Mouse (Mus musculus) urinary bladder, adult 18-20 months (tissue): ENCODE measurements at regions not wholly inside any gene's neighbourhood (a gene's known extent, or its start where the extent isn't known, plus 50 kb on each side); places are given as distances from the start of the nearest gene placed in this dataset.
"Not testable (repeated sequence)": the region's sequence is repeated elsewhere in the genome, so short reads cannot be mapped to it uniquely, and the experiment has no call there.

Experiments
- DNase-seq, 2 experiments: peaks; one replicate each; pipeline ENCODE4 v3.0.0; 2022; ENCODE audit warnings: low spot score in 2 of 2, mixed read lengths in 2 of 2

- no peak for DNase-seq
Observed at GRCm38 (mm10) chr4:131160135-131160534, 215.9 kb downstream of the Matn1 start.

- no peak for DNase-seq
Observed at GRCm38 (mm10) chr4:131161501-131161900, 217.3 kb downstream of the Matn1 start.

GRCm38 (mm10) chr4:131163782-131164315, 219.7 kb downstream of the Matn1 start:
- no peak for DNase-seq

DNA sequence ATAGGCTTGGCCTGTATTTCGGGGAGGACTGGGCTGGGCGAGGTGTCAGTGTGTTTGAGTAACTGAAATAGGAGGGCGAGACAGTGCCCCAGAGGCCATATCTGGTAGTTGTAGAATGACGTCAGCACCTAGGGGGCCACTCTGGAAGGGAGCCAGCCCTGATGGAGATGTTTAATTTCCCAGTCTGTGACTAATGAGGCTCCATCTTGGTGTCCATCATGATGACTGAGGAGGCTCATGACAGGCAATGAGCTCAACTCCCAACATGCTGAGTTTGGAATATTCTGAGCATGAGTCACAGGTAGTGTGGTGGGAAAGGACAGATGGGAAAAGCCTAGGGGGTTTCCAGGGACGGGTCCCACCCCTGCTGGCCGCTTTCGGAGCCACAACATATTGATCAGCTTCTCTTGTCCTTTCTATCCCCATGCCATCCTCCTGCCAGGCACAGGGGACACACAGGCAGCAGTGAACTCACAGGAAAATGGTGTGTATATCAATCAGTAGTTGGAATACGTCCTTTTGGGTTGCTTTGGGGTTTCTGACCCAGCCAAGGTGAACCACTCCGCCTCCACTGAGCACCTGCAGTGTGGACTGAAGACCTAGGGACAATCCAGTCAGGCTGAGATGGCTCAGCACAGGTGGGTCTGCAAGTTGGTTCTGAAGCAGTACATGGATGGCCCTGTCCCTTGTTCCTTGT, 222.5 kb downstream of the Matn1 start:
- no peak for DNase-seq

DNA sequence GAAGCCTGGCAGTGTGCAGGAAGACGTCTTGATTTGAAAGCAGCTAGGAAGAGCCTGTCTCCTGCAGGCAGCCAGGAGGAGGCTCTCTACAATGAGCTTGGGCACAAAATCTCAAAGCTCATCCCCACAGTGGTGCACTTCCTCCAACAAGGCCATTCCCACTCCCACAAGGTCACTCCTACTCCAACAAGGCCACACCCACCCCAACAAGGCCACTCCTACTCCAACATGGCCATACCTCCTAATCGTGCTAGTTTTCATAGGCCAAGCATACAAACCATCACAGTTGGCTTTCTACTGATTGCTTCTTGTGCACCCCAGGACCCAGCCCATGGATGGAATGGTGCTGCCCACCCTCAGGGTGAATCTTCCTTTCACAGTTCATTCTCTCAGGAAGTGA, 223.7 kb downstream of the Matn1 start:
- DNase-seq: no peak

- DNase-seq: no peak
Observed at GRCm38 (mm10) chr4:131173783-131174460, 229.7 kb downstream of the Matn1 start.

DNA sequence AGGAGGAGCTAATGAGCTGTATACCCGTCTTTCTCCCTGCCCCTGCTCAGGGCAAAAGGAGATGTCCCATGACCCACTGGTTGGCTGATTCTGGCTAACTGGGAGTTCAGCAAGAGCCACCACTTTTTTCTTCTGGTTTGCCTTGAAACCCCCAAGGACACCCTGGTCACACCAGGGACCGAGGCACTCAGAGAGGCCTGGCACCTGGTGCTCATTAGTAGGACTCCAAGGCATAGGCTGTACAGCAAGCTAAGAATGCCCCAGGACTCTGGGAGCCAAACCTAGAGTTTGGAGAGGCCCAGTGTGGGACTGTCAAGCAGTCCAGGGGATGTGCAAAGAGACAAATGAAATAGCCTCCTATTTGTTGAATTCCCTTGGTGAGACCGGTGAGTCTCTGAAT, 232.5 kb downstream of the Matn1 start:
- no peak for DNase-seq

- DNase-seq: no peak
Observed at GRCm38 (mm10) chr4:131177889-131178288, 233.7 kb downstream of the Matn1 start.

GRCm38 (mm10) chr4:131178642-131179041, 234.5 kb downstream of the Matn1 start:
- DNase-seq: not testable (repeated sequence)

GRCm38 (mm10) chr4:131188066-131188465, 243.9 kb downstream of the Matn1 start:
- DNase-seq: no peak

DNA sequence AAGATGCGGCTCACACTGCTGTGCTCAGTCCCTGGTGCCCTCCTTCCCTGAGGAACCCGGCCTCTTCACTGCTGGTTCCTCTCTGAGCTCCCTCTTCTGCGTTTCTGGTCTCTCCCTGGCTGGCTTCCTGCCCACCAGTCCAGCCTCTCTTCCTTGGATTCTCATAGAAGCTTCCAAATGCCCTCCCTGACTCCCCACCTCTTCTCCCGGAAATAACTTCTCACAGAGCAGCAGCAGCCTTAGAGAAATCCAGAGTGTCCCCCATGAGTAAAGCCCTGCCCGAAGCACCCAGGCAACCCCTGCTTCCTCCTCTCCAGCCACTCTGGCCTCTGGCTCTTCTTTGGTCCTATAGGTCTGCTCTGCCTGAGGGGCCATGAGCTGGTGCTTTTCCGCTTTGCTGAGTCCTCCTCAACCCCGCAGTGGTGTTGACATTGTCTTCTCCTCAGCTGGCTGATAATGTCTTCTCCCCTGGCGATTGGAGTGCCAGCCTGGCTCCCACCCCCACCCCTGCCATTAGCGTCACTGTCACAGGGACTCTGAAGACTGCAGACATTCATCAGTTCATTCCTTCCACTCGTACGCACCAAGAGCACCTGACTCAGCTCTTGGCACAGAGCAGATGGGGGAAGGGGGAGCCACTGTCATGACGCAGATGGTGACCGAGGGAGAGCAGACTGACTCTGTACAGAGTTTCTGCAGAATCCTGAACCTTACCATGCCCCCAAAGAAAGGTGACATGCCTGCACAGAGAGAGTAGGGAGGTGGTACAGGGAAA, 247.1 kb downstream of the Matn1 start:
- no peak for DNase-seq

DNA sequence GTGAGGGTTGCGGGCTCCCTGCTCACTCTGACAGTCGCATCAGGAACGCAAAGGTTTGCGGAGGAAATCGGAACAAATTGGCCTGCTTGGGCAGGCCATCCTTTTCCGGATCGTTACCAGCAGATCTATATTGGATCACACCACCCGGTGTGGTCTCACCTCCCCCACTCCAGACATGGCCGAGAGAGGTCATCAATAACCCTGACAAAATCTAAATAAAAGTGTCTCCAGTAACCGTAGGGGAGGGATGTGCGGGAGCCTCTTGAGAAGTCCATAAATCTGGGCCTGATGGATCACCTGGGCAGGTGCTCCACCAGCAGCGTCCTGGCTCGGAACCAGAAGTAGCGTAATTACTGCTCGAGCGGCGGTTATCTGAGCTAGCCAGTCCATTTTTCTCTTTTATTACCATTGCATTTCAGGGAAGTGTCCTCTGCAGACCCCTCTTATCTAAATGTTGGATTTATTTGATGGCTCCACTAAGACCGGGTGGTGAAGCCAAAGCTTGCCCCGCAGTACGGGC, 249.8 kb downstream of the Matn1 start:
- no peak for DNase-seq

GRCm38 (mm10) chr4:131196147-131196546, 252.0 kb downstream of the Matn1 start:
- DNase-seq: peak in 1 of 2 experiments; percentile 11

DNA sequence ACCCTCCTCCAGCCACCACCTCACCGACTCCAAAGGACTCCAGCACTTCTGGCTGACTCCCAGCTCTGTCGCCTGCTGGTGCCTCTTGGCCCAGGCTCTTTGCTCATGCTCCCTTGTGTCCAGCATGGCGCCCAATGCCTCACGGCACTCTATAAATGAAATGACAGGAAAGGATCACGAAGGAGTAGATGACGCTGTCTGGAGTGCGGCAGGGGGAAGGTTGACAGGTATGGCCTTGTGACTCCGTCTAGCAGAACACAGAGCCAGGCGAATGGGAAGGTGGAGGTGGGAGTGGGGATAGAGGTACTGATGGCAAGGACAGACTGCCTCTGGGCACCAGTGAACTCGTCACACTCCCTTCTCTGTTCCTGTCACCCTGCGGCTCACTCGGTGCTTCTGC, 259.5 kb downstream of the Matn1 start:
- no peak for DNase-seq

DNA sequence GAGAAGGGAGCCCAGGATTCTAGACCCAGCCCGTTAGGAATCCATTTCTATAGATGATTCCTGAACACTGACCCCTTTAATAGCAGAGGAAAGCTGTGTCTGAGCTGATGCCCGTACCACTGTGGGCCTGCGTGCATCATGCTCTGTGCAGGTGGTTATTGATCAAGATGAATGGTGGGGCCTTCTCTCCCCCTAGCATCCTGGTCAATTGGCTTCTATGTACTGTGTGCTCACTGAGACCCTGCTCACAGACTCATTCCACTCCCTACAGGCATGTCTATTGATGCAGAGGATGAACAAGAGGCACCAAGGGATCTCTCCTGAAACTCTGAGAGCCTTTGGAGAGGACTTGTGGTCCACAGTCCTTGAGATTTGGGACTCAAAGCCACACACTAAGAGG, 260.5 kb downstream of the Matn1 start:
- DNase-seq: no peak

DNA sequence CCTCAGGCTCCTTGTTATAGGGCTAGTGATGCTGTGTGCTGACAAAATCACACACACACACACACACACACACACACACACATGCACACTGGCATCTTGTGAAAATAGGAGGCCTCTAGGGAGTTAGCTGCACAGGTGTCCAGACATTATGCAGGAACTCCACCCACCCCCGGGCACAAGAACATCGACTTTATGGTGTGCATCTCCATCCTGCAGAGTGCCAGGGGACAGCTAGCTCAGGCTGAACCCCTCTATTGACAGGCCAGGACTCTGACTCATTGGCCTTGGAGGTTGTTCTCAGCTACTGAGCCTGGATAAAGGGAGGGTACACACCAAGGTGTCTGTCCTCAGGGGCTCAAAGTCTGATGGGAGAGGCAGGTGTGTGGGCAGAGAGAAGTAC, 260.9 kb downstream of the Matn1 start:
- DNase-seq: no peak

DNA sequence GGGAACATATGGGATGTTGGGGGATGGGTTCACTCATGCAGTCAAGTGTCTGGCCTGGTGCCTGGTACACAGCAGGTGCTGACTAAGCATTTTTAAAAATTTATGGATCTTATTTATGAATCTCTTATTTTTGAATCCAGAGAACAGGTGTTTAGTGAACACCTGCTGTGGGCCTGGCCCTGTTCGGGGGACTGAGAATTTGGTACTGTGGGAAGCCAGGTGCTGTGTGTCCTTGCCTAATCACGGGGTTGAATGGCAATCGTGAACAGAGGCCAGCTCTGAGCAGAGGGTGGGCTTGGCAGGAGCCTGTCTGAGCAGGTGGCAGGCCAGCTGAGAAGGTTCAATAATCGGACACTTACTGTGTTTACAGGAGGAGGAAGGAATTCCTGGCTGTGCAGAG, 261.5 kb downstream of the Matn1 start:
- no peak for DNase-seq

GRCm38 (mm10) chr4:131206181-131206885, 262.1 kb downstream of the Matn1 start:
- no peak for DNase-seq

- DNase-seq: no peak
Observed at GRCm38 (mm10) chr4:131206886-131207200, 262.7 kb downstream of the Matn1 start.

DNA sequence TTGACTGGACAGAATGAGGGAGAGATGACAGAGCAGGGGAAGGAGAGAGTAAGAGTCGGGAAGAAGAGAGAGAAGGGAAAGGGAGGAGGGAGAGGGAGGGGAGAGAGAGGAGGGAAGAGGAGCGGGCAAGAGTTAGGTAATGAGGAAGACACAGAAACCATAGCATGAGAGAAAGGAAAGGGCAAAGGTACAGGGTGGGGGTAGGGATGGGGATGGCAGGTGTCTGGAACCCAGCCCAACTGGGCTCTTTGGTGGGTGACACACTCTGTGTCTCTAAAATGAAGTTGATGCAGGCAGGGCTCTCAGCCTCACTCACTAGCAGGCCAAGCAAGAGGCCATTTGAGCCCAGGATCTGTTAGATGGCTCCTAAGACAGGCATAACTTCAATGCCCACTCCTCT, 263.1 kb downstream of the Matn1 start:
- DNase-seq: no peak

DNA sequence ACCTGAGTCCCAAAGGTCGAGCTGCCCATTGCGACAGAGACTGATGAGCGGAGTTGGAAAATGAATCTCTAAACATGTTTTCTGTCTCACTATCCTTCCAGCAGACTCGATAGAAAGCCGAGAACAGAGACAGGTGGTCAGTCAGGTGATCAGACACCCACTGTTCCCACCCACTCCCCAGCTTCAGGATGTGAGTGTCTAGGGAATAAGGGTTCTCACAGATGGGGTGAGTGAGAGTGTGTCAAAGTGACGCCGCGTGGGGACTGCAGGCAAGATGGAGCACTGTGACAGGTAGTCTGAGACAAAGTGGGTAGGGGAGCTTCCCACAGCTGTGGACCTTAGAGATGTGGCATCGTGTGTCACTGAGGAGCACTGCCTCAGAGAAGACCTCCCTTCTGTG, 264.0 kb downstream of the Matn1 start:
- no peak for DNase-seq

DNA sequence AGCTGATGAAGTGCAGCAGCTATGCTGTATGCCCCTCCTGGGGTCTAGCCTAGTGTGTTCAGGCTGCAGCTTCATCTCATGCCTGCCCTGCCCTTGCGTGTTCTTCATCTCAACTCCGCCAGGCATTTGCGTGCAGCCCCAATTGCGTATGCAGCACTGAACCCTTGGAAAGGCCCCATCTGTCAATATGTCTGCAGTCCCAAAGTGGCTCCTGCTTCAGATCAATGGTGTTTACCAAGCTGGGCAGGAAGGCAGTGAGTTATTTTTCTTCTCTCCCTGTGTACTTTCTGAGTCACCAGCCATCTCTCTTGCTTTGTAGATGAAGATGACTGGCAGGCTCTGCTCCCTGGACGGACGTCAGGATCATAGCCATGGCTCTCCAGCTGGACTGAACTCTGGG, 264.5 kb downstream of the Matn1 start:
- peak in 1 of 2 experiments; percentile 3 for DNase-seq
